Mouse (Mus musculus) intestine, embryonic 14.5 days (tissue): ENCODE results near the gene Slc37a1. TPM values are rescaled to one million over a fixed set of nuclear protein-coding genes. Genes with fewer than 3 reads are reported as not detected.

ENCODE experiments used
- ATAC-seq: fragments of 200-750 bp; cut with Nextera tagmentation; replicated peaks from 2 replicates; pipeline ENCODE4 v1.8.0; 2017; ENCODE audit warnings: low read depth, moderate number of reproducible peaks, moderate TSS enrichment, moderate library complexity; ENCODE audit not compliant: low FRiP score, low TSS enrichment
- DNase-seq: peaks from one replicate; pipeline ENCODE4 v3.0.0-alpha.2; 2018; ENCODE audit warnings: low spot score
- H3K27ac ChIP-seq: fragments of 300-500 bp; sonication (generic); 2 replicates; pipeline ENCODE4 v1.5.1; 2014; ENCODE audit warnings: low read depth, mild to moderate bottlenecking, control low read depth
- H3K27me3 ChIP-seq: fragments of 300-500 bp; sonication (generic); replicated peaks from 2 replicates; pipeline ENCODE4 v1.6.1; 2014; ENCODE audit warnings: low read length, control low read depth; ENCODE audit not compliant: control insufficient read depth, insufficient read depth
- H3K36me3 ChIP-seq: fragments of 300-500 bp; sonication (generic); 2 replicates; pipeline ENCODE4 v1.6.1; 2014; ENCODE audit warnings: low read length, control low read depth; ENCODE audit not compliant: control insufficient read depth, insufficient read depth
- H3K4me1 ChIP-seq: fragments of 300-500 bp; sonication (generic); replicated peaks from 2 replicates; pipeline ENCODE4 v1.6.1; 2014; ENCODE audit warnings: low read length, control low read depth, mixed read lengths; ENCODE audit not compliant: control insufficient read depth, insufficient read depth
- H3K4me2 ChIP-seq: fragments of 300-500 bp; sonication (generic); 2 replicates; pipeline ENCODE4 v1.6.1; 2014; ENCODE audit warnings: low read length
- H3K4me3 ChIP-seq: fragments of 300-500 bp; sonication (generic); 2 replicates; pipeline ENCODE4 v1.5.1; 2014; ENCODE audit warnings: low read depth, low read length, control low read depth, mixed read lengths
- H3K9ac ChIP-seq: fragments of 300-500 bp; sonication (generic); 2 replicates; pipeline ENCODE4 v1.6.1; 2014; ENCODE audit warnings: mild to moderate bottlenecking, low read length
- H3K9me3 ChIP-seq: fragments of 300-500 bp; sonication (generic); 2 replicates; pipeline ENCODE4 v1.6.1; 2016; ENCODE audit warnings: low read length, control low read depth; ENCODE audit not compliant: control insufficient read depth
- WGBS: fragments of 180-500 bp; shearing (Covaris S2); extraction: QIAGEN DNeasy Blood & Tissue Kit; methylation state at CpG from one replicate; pipeline ENCODE4 v1.1.7; 2014; 5-methylcytosine and 5-hydroxymethylcytosine counted together
- polyA plus RNA-seq: library from polyadenylated mRNA; unstranded; fragments of >200 nt; fragmentation: Nextera tagmentation; extraction: Ambion mirVana; gene quantifications from 2 replicates; pipeline ENCODE4 v1.2.1, GENCODE M21; 2014

The Slc37a1 gene
- polyA plus RNA-seq, 1 experiment from 2014 or later = 14.7 TPM

DNA sequence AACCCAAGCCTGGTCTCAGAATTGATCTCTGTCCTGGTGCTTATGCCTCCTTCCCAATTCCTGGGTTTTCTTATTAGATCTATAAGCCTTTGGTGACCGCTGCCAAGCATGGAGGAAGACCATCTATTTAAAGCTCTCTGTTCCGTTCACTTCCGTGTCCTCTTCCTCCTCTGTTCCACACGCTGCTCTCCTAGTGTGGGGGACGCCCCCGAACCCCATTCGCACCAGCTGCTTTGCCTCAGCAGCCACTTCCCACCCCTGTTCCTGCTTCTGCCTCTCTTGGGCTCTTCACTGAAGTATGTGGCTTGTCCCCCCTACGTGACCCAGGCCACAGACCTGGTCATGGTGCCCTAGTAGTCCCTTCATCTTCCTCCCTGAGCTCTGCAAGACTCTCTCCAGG, 37.6 kb downstream of the Slc37a1 start:
- H3K4me3 ChIP-seq = no peak overlapping the region
- H3K27me3 ChIP-seq = no peaks in the 10 kb centered on the region
- no peak overlapping the region for H3K9ac ChIP-seq
- ATAC-seq (no peak), DNase-seq (no peak)
- WGBS = 90% methylated on average over 8 of the region's 8 CpGs
- H3K36me3 ChIP-seq = no peaks in the 10 kb centered on the region
- peaks cover 21% of the 10 kb centered on the region for H3K4me1 ChIP-seq
- no peak overlapping the region for H3K4me2 ChIP-seq
- no peaks in the 10 kb centered on the region for H3K9me3 ChIP-seq
- peak overlapping the region; percentile 24; the same call in 1 of the 2 replicates for H3K27ac ChIP-seq

DNA sequence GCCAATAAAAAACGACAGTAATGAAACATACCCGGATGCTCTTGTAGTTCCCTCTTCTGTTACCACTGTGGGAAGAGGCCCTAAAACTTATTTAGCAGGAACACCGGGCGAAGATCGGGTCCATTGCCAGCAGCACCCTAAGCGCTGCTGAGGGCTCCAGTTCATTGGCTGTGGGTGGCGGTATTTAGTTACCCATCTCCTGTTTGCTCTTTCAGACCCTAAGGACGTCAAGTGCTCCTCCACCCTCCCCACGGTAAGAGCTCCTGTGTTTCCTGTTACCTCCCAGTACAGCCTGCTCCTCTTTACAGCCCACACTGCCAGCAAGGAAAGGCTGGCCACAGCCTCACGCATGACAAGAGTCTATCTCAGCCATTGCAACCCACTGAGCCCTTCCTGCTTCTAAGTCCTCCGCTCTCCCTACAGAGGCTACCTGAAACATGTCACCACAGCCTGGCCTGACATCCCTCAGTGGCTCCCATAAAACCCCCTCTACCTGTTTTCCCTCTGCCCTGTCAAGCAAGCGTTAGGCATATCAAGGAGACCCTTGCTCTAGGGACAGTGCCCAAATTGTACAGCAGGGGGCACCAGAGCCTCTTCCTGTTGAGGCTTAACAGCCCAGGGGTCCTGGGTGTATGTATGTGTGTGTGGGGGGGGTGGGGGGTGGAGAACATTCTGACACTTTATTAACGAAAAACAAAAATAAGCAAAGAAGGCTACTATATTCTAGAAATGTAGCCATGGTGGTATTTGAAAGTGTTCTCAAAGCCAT, 39.0 kb downstream of the Slc37a1 start:
- no peak overlapping the region for H3K4me2 ChIP-seq
- no peaks in the 10 kb centered on the region for H3K36me3 ChIP-seq
- H3K4me1 ChIP-seq = peaks cover 12% of the 10 kb centered on the region
- no peak overlapping the region for H3K4me3 ChIP-seq
- ATAC-seq (no peak), DNase-seq (peak; percentile 84)
- H3K9ac ChIP-seq = no peak overlapping the region
- no peaks in the 10 kb centered on the region for H3K9me3 ChIP-seq
- no peaks in the 10 kb centered on the region for H3K27me3 ChIP-seq
- 49% methylated on average over 13 of the region's 13 CpGs for WGBS
- H3K27ac ChIP-seq = peak overlapping the region; percentile 38; the same call in 1 of the 2 replicates

DNA sequence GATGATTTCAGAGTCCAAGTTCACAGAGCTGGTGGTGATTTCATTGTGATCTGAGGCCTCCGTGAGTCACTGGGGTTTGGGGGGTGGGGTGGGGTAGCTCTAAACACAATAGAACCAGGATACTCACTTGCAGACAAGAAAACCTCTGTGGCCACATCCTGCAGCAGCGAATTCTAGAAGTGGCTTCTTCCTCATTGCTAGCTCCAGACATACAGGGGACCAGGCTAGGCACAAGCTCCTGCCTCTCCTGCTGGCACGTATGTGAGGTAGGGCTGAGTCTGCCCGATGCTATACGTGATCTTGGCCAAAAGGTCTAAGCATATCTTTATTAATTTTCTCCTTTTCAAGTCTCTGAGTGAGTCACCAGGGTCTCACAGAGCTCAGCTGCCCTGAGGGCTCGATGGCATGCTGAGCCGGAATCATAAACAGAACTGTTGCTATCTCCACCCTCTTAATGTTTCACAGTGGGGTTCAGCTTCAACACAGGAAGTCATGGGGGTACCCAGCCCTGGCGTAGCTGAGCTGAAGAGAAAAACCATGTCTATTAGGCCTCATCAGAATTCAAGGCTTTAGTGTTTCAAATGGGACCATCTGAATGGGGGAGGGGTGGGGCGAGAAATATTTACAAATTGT, 39.7 kb downstream of the Slc37a1 start:
- WGBS = 48% methylated on average over 9 of the region's 9 CpGs
- Histone ChIP-seq H3K27ac (no peak overlapping the region), H3K27me3 (no peaks in the 10 kb centered on the region), H3K9me3 (no peaks in the 10 kb centered on the region), H3K36me3 (no peaks in the 10 kb centered on the region), H3K9ac (no peak overlapping the region), H3K4me3 (no peak overlapping the region), H3K4me1 (peaks cover 5% of the 10 kb centered on the region), H3K4me2 (no peak overlapping the region)
- no peak for DNase-seq
- ATAC-seq = no peak

DNA sequence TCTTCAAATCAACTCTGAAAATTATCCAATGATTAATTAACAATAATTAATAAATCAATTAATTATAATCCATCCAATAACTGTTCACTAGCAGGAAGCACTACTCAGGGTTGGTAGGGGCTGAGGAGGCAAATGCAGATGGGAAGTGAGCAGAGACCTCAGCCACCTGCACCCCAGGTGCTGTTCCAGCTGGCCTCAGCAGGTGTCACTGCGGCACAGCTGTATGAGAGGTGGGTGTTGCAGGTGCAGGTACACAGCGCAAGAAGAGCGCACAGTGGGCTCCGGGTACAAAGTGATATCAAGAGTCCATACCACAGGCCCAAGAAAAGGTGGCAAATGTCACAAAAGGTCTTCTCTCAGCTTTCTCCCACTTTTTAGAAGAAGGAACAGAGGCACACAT, 41.9 kb downstream of the Slc37a1 start:
- Histone ChIP-seq H3K27ac (no peak overlapping the region), H3K36me3 (no peaks in the 10 kb centered on the region), H3K27me3 (no peaks in the 10 kb centered on the region), H3K4me3 (no peak overlapping the region), H3K9ac (no peak overlapping the region), H3K9me3 (no peaks in the 10 kb centered on the region), H3K4me2 (no peak overlapping the region), H3K4me1 (peaks cover 4% of the 10 kb centered on the region)
- 57% methylated on average over 4 of the region's 4 CpGs for WGBS
- ATAC-seq = no peak; the same call in 1 of the 2 replicates
- DNase-seq = no peak

DNA sequence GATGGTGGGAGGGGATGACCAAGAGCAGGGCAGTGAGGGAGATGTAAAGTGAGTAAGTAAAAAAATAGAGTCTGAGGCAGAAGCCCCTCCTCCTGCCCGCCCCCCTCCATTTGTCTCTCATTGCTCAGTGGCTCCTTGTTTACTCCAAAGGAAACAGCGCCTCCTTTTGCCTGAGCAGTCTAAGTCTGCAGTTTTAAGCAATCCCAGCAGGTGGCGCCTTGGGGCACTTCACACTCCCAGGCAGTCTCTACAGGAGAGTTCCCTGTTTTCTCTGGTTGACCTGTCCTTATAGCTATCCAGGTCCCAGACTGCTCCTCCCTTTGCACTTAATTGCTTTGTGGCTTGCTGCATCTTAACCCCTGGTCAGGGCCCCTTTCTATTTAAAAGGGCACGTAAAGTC, 44.0 kb downstream of the Slc37a1 start:
- DNase-seq (peak; percentile 69), ATAC-seq (no peak)
- H3K27me3 ChIP-seq = no peaks in the 10 kb centered on the region
- WGBS = 41% methylated on average over 4 of the region's 4 CpGs
- H3K4me1 ChIP-seq = no peaks in the 10 kb centered on the region
- no peak overlapping the region for H3K9ac ChIP-seq
- H3K9me3 ChIP-seq = no peaks in the 10 kb centered on the region
- H3K4me3 ChIP-seq = no peak overlapping the region
- H3K36me3 ChIP-seq = no peaks in the 10 kb centered on the region
- no peak overlapping the region for H3K4me2 ChIP-seq
- H3K27ac ChIP-seq = no peak overlapping the region

DNA sequence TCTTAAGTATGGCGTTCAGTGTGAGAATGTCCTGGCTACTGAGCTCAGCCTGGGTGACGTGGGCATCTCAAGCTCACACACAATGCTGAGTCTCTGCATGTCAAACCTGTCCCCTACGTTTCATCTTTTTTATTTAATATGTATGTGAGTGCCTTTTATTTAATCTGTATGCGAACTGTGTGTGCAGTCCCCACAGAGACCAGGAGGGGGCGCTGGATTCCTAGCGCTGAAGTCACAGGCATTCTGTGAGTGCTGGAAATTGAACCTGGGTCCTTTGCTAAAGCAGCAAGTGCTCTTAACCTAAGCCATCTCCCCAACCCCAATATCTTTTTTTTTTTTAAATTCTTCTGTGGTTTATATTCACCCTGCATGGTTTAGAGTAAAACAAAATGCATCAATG, 44.7 kb downstream of the Slc37a1 start:
- no peaks in the 10 kb centered on the region for H3K36me3 ChIP-seq
- H3K4me3 ChIP-seq = no peak overlapping the region
- no peak overlapping the region for H3K9ac ChIP-seq
- no peaks in the 10 kb centered on the region for H3K9me3 ChIP-seq
- H3K27me3 ChIP-seq = no peaks in the 10 kb centered on the region
- H3K4me2 ChIP-seq = no peak overlapping the region
- 84% methylated on average over 6 of the region's 6 CpGs for WGBS
- no peaks in the 10 kb centered on the region for H3K4me1 ChIP-seq
- ATAC-seq (no peak), DNase-seq (no peak)
- no peak overlapping the region for H3K27ac ChIP-seq

DNA sequence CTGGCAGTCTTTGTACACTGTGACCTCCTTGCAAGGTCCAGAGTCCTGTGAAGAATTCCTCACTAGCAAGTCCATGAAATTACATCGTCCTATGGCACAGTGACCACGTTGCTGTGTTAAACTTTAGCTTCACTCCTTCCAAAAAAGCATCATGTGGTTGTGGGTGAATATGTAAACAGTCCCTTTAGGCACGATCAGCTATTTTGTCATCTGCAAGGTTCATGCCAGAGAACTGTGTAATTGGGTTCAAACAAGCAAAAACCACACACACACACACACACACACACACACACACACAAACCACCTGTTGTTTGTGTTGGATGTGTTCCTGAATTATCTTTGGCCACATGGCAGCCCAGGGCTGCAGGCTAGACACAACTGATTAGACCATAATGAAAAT, 45.3 kb downstream of the Slc37a1 start:
- Histone ChIP-seq H3K4me1 (no peaks in the 10 kb centered on the region), H3K9ac (no peak overlapping the region), H3K9me3 (no peaks in the 10 kb centered on the region), H3K36me3 (no peaks in the 10 kb centered on the region), H3K4me3 (no peak overlapping the region), H3K27ac (no peak overlapping the region), H3K27me3 (no peaks in the 10 kb centered on the region), H3K4me2 (no peak overlapping the region)
- DNase-seq (no peak), ATAC-seq (no peak)
- 65% methylated on average over 3 of the region's 3 CpGs for WGBS

DNA sequence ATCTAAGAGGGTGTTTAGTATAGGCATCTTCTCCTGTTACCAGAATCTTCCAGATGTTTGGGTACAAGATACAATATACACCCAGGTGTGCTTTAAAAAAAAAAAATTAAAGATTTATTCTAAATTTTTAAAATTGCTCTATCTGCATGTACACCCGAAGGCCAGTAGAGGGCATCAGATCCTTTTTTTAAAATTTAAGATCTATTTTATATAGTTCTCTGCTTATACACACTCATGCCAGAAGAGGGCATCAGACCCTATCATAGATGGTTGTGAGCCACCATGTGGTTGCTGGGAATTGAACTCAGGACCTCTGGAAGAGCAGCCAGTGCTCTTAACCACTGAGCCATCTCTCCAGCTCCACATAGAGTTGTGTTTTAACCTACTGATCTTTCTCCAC, 45.7 kb downstream of the Slc37a1 start:
- no peak overlapping the region for H3K27ac ChIP-seq
- no peaks in the 10 kb centered on the region for H3K27me3 ChIP-seq
- DNase-seq (no peak), ATAC-seq (no peak)
- no peaks in the 10 kb centered on the region for H3K36me3 ChIP-seq
- H3K9me3 ChIP-seq = no peaks in the 10 kb centered on the region
- WGBS = 55% methylated on average over 1 of the region's 1 CpGs
- no peak overlapping the region for H3K4me3 ChIP-seq
- H3K4me2 ChIP-seq = no peak overlapping the region
- H3K9ac ChIP-seq = no peak overlapping the region
- H3K4me1 ChIP-seq = no peaks in the 10 kb centered on the region
